Mouse (Mus musculus) C3H10T1/2 (cell line): ENCODE results near the gene Babam2. TPM values are rescaled to one million over a fixed set of nuclear protein-coding genes. Genes with fewer than 3 reads are reported as not detected.

Experiments
- polyA plus RNA-seq, 2 experiments: library from polyadenylated mRNA; unstranded; fragments of >200 nt; fragmentation: generic; extraction: Trizol; gene quantifications; one replicate each; pipeline ENCODE4 v1.2.1; 2012; ENCODE audit warnings: missing spikeins in 2 of 2

The Babam2 gene
- 10 to 100 TPM; 46.3 to 46.9 TPM for polyA plus RNA-seq

DNA sequence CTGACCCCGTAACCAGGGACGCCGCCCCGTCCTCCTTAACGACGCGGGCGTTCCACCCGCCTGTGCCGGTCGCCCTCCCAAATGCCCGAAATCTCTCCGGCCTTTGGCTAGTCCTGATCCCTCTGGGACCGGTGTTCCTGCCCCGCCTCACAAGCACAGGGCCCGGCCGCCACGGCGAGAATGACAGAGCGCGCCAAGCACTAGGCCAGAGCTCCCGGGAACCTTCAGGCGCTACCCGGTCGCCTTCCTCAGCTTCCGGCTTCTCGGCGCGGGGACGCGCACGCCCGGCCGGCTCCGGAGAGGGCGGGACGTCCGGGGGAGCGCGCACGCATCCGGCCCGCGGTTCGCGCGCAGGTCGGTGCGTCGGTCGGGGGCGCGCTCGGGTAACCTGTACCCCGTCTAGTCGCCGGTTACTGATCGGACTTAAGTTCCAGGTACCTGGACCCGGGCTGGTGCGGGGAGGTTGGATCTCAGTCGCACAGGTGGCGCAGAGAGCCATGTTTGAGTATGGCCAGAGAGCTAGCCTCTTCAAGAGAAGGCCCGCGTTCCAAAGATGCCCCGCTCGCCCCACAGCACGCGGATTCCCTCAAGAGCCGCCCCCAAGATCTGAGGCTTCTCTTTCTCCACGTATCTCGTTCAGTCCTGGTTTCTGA lies at the start of gene Babam2:
Gene Babam2 (plus strand): TSS at position 41 of the 653 bp plus-strand sequence.

DNA sequence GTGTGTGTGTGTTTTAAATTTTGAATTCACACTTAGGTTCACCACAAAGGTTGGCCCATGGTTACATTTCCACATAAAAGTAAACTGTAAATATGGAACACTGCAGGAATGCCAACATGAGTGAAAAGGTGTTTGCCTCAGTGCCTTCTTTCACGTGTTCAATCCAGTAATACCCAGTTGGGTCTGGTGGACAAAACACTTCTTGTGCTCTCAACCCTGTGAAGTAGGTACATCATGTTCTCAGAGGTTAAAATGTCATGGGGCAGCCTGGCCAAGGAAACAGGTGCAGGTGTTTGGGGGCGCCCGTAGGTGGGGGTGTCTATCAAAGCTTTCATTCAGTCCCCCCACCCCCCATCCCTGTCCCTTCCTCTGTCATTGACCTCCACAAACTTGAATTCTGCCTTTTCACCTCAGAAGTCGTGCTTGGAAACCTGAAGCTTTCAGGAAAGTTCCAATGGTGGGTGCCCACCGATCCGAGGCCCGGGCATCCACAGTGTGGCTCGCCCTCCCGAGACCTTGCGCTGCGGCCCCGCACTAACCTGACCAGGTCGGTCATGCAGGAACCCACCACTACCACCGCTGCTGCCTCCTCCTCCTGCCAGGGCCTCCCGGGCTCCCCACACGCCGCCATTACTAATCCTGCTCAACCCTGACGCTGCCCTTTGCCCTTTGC lies 377 bp upstream of the Babam2 start, which contains the start of gene Rbks:
Gene Rbks (minus strand): TSS at position 657 of the 673 bp plus-strand sequence.

Other genes with a start within 250 kb of the Babam2 start
- gene Zfp512, start 245.3 kb upstream of the Babam2 start, polyA plus RNA-seq: 10 to 100 TPM in 1 of 2 experiments, 1 to 10 TPM in 1; 1.8 to 20.1 TPM
- under 1 TPM in 1 of 2 experiments, not detected in 1; 0.06 TPM for gene 4930548H24Rik, start 211.9 kb upstream of the Babam2 start, polyA plus RNA-seq
- gene Gpn1, start 202.9 kb upstream of the Babam2 start, polyA plus RNA-seq: 10 to 100 TPM; 13.4 to 20.4 TPM
- gene Slc4a1ap, start 170.7 kb upstream of the Babam2 start, polyA plus RNA-seq: 10 to 100 TPM in 1 of 2 experiments, 1 to 10 TPM in 1; 4.6 to 21.0 TPM
- gene Supt7l, start 169.9 kb upstream of the Babam2 start, polyA plus RNA-seq: 10 to 100 TPM in 1 of 2 experiments, 1 to 10 TPM in 1; 4.0 to 16.8 TPM
- gene Mrpl33, start 100.7 kb upstream of the Babam2 start, polyA plus RNA-seq: 100 to 1,000 TPM; 165 to 324 TPM
- 1 to 10 TPM; 2.7 to 2.9 TPM for gene Rbks, start 57 bp upstream of the Babam2 start, polyA plus RNA-seq